Mouse (Mus musculus): ENCODE measurements around the gene Pus10. TPM values are rescaled to one million over a fixed set of nuclear protein-coding genes. Genes with fewer than 3 reads are reported as not detected.

The Pus10 gene
- polyA plus RNA-seq, 1 experiment from 2014 or later, result 30.2 TPM

- Histone ChIP-seq H3K27ac (replicated peaks) (no peak overlapping the region), H3K9me3 (no peaks in the 10 kb centered on the region), H3K27me3 (replicated peaks; ENCODE audit: low read depth, poor library complexity, severe bottlenecking) (no peaks in the 10 kb centered on the region), H3K4me1 (no peaks in the 10 kb centered on the region), H3K36me3 (replicated peaks) (peaks cover 58% of the 10 kb centered on the region), H3K4me3 (no peak overlapping the region)
- WGBS, result 89% methylated on average over 3 of the region's 3 CpGs
- DNase-seq (ENCODE audit: low spot score), result no peak
These were observed 36.4 kb downstream of the Pus10 start for GRCm38 (mm10) chr11:23701831-23702230.

- H3K4me3 ChIP-seq, result no peak overlapping the region
- WGBS, result 87% methylated on average over 7 of the region's 7 CpGs
- H3K36me3 ChIP-seq (replicated peaks), result peaks cover 76% of the 10 kb centered on the region
- H3K4me1 ChIP-seq, result no peaks in the 10 kb centered on the region
- H3K27ac ChIP-seq (replicated peaks), result no peak overlapping the region
- DNase-seq (ENCODE audit: low spot score), result no peak
- no peaks in the 10 kb centered on the region for H3K27me3 ChIP-seq (replicated peaks; ENCODE audit: low read depth, poor library complexity, severe bottlenecking)
- no peaks in the 10 kb centered on the region for H3K9me3 ChIP-seq
These were observed 39.3 kb downstream of the Pus10 start for GRCm38 (mm10) chr11:23704604-23705294.

GRCm38 (mm10) chr11:23712299-23712698 is 46.8 kb downstream of the Pus10 start:
- H3K27me3 ChIP-seq (replicated peaks; ENCODE audit: low read depth, poor library complexity, severe bottlenecking), result no peaks in the 10 kb centered on the region
- H3K4me3 ChIP-seq, result no peak overlapping the region
- DNase-seq (ENCODE audit: low spot score), result no peak
- H3K4me1 ChIP-seq, result no peaks in the 10 kb centered on the region
- WGBS, result 92% methylated on average over 3 of the region's 3 CpGs
- no peak overlapping the region for H3K27ac ChIP-seq (replicated peaks)
- H3K9me3 ChIP-seq, result no peaks in the 10 kb centered on the region
- peaks cover 98% of the 10 kb centered on the region for H3K36me3 ChIP-seq (replicated peaks)

- H3K9me3 ChIP-seq, result no peaks in the 10 kb centered on the region
- DNase-seq (ENCODE audit: low spot score), result no peak
These were observed 53.4 kb downstream of the Pus10 start for GRCm38 (mm10) chr11:23718856-23719255.

GRCm38 (mm10) chr11:23719825-23720224 is 54.4 kb downstream of the Pus10 start:
- Histone ChIP-seq H3K27ac (replicated peaks) (no peak overlapping the region), H3K27me3 (replicated peaks; ENCODE audit: low read depth, poor library complexity, severe bottlenecking) (no peaks in the 10 kb centered on the region), H3K36me3 (replicated peaks) (peaks cover 94% of the 10 kb centered on the region), H3K9me3 (no peaks in the 10 kb centered on the region), H3K4me1 (no peaks in the 10 kb centered on the region), H3K4me3 (no peak overlapping the region)
- no peak for DNase-seq (ENCODE audit: low spot score)
- WGBS, result 81% methylated on average over 3 of the region's 3 CpGs

More at GRCm38 (mm10) chr11:23718856-23719255, 53.4 kb downstream of the Pus10 start:
- Histone ChIP-seq H3K36me3 (replicated peaks) (peaks cover 99% of the 10 kb centered on the region), H3K27ac (replicated peaks) (no peak overlapping the region), H3K27me3 (replicated peaks; ENCODE audit: low read depth, poor library complexity, severe bottlenecking) (no peaks in the 10 kb centered on the region), H3K4me3 (no peak overlapping the region), H3K4me1 (no peaks in the 10 kb centered on the region)
- WGBS, result 94% methylated on average over 2 of the region's 2 CpGs

GRCm38 (mm10) chr11:23722326-23722725 is 56.9 kb downstream of the Pus10 start:
- Histone ChIP-seq H3K4me3 (no peak overlapping the region), H3K9me3 (no peaks in the 10 kb centered on the region), H3K36me3 (replicated peaks) (peaks cover 94% of the 10 kb centered on the region), H3K27ac (replicated peaks) (no peak overlapping the region), H3K4me1 (no peaks in the 10 kb centered on the region), H3K27me3 (replicated peaks; ENCODE audit: low read depth, poor library complexity, severe bottlenecking) (no peaks in the 10 kb centered on the region)
- DNase-seq (ENCODE audit: low spot score), result no peak
- WGBS, result 47% methylated on average over 2 of the region's 2 CpGs

- no peak for DNase-seq (ENCODE audit: low spot score)
- peaks cover 94% of the 10 kb centered on the region for H3K36me3 ChIP-seq (replicated peaks)
- H3K27ac ChIP-seq (replicated peaks), result no peak overlapping the region
- H3K27me3 ChIP-seq (replicated peaks; ENCODE audit: low read depth, poor library complexity, severe bottlenecking), result no peaks in the 10 kb centered on the region
- H3K4me1 ChIP-seq, result no peaks in the 10 kb centered on the region
- no peaks in the 10 kb centered on the region for H3K9me3 ChIP-seq
- H3K4me3 ChIP-seq, result no peak overlapping the region
- 96% methylated on average over 2 of the region's 2 CpGs for WGBS
These were observed 60.4 kb downstream of the Pus10 start for GRCm38 (mm10) chr11:23725850-23726249.

- peaks cover 93% of the 10 kb centered on the region for H3K36me3 ChIP-seq (replicated peaks)
- no peak for DNase-seq (ENCODE audit: low spot score)
- no peaks in the 10 kb centered on the region for H3K27me3 ChIP-seq (replicated peaks; ENCODE audit: low read depth, poor library complexity, severe bottlenecking)
- H3K4me1 ChIP-seq, result no peaks in the 10 kb centered on the region
- no peak overlapping the region for H3K4me3 ChIP-seq
- H3K27ac ChIP-seq (replicated peaks), result no peak overlapping the region
- 86% methylated on average over 2 of the region's 2 CpGs for WGBS
- no peaks in the 10 kb centered on the region for H3K9me3 ChIP-seq
These were observed 61.0 kb downstream of the Pus10 start for GRCm38 (mm10) chr11:23726441-23726840.

GRCm38 (mm10) chr11:23728186-23728585 is 62.7 kb downstream of the Pus10 start:
- Histone ChIP-seq H3K4me3 (no peak overlapping the region), H3K27ac (replicated peaks) (no peak overlapping the region), H3K36me3 (replicated peaks) (peaks cover 84% of the 10 kb centered on the region), H3K4me1 (no peaks in the 10 kb centered on the region), H3K9me3 (no peaks in the 10 kb centered on the region), H3K27me3 (replicated peaks; ENCODE audit: low read depth, poor library complexity, severe bottlenecking) (no peaks in the 10 kb centered on the region)
- WGBS, result 87% methylated on average over 2 of the region's 2 CpGs
- no peak for DNase-seq (ENCODE audit: low spot score)

GRCm38 (mm10) chr11:23730120-23730519 is 64.6 kb downstream of the Pus10 start:
- DNase-seq (ENCODE audit: low spot score), result no peak
- Histone ChIP-seq H3K9me3 (no peaks in the 10 kb centered on the region), H3K36me3 (replicated peaks) (peaks cover 83% of the 10 kb centered on the region), H3K27me3 (replicated peaks; ENCODE audit: low read depth, poor library complexity, severe bottlenecking) (no peaks in the 10 kb centered on the region), H3K4me1 (no peaks in the 10 kb centered on the region), H3K4me3 (no peak overlapping the region), H3K27ac (replicated peaks) (no peak overlapping the region)
- WGBS, result 92% methylated on average over 4 of the region's 4 CpGs

GRCm38 (mm10) chr11:23732840-23733239 is 67.4 kb downstream of the Pus10 start:
- no peak overlapping the region for H3K4me3 ChIP-seq
- H3K9me3 ChIP-seq, result no peaks in the 10 kb centered on the region
- no peaks in the 10 kb centered on the region for H3K27me3 ChIP-seq (replicated peaks; ENCODE audit: low read depth, poor library complexity, severe bottlenecking)
- H3K4me1 ChIP-seq, result no peaks in the 10 kb centered on the region
- H3K27ac ChIP-seq (replicated peaks), result no peak overlapping the region
- peaks cover 56% of the 10 kb centered on the region for H3K36me3 ChIP-seq (replicated peaks)
- 90% methylated on average over 1 of the region's 1 CpGs for WGBS
- DNase-seq (ENCODE audit: low spot score), result no peak

GRCm38 (mm10) chr11:23734749-23735286 is 69.3 kb downstream of the Pus10 start:
- H3K27ac ChIP-seq (replicated peaks), result no peak overlapping the region
- H3K36me3 ChIP-seq (replicated peaks), result peaks cover 36% of the 10 kb centered on the region
- no peak for DNase-seq (ENCODE audit: low spot score)
- H3K4me1 ChIP-seq, result no peaks in the 10 kb centered on the region
- H3K4me3 ChIP-seq, result no peak overlapping the region
- 93% methylated on average over 6 of the region's 6 CpGs for WGBS
- H3K9me3 ChIP-seq, result no peaks in the 10 kb centered on the region
- H3K27me3 ChIP-seq (replicated peaks; ENCODE audit: low read depth, poor library complexity, severe bottlenecking), result no peaks in the 10 kb centered on the region

- Histone ChIP-seq H3K36me3 (replicated peaks) (peaks cover 26% of the 10 kb centered on the region), H3K4me1 (no peaks in the 10 kb centered on the region), H3K27ac (replicated peaks) (no peak overlapping the region), H3K9me3 (no peaks in the 10 kb centered on the region), H3K27me3 (replicated peaks; ENCODE audit: low read depth, poor library complexity, severe bottlenecking) (no peaks in the 10 kb centered on the region), H3K4me3 (no peak overlapping the region)
- no peak for DNase-seq (ENCODE audit: low spot score)
These were observed 70.5 kb downstream of the Pus10 start for GRCm38 (mm10) chr11:23735820-23736470.

All from embryonic facial prominence, embryonic 10.5 days (tissue).